Mouse (Mus musculus): ENCODE data around the gene Bmp7. TPM values are rescaled to one million over a fixed set of nuclear protein-coding genes. Genes with fewer than 3 reads are reported as not detected.

Bmp7 gene
- total RNA-seq, 2 experiments from 2014 or later, result 0.86 to 1.8 TPM

DNA sequence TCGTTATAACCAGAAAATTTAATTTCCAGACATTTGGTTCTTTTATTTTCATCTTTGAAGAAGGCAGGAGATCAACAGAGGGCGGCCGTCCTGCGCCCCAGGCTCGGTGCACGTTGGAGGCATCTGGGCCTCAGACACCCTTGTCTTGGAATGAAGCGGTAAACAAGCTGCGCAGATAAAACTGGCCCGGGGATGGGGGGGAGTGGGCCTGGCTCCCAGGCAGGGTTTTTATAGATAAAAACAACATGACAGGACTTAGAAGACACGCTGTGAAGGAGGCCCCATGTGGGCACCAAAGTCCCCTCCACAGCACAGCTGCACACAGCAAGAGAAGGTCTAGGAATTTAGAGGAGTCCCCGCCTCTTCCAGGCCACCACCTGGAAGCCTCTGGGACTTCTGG, 10.6 kb upstream of the Bmp7 start:
- no peak for DNase-seq
- intact Hi-C loops (cut with DNase I; ENCODE audit: low total_unique reads), result no loop called here

GRCm38 (mm10) chr2:172950119-172950676, 10.1 kb upstream of the Bmp7 start:
- DNase-seq, result no peak

GRCm38 (mm10) chr2:172949051-172949450, 8.9 kb upstream of the Bmp7 start:
- intact Hi-C loops (cut with DNase I; ENCODE audit: low total_unique reads), result no loop called here
- no peak for DNase-seq

More at GRCm38 (mm10) chr2:172950119-172950676, 10.1 kb upstream of the Bmp7 start:
- intact Hi-C loops (cut with DNase I; ENCODE audit: low total_unique reads), result no loop called here

DNA sequence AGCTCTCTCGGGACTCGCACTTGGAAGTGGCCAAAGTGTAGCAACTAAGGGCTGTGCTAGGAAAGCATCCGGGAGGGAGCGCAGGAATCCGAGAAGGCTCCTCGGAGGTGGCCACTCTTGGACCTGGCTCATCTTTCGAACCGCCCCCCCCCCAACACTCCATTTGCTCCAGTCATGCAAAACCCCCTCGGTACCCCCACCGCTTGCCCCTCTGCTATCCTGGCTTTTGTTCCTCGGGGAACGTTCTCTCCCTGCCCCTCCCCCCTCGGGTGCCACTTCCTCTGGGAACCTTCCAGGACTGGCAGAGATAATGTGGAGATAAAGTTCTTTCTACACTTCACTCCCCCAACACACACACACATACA, 660 bp upstream of the Bmp7 start:
- DNase-seq, result no peak
- intact Hi-C loops (cut with DNase I; ENCODE audit: low total_unique reads), result no loop called here

DNA sequence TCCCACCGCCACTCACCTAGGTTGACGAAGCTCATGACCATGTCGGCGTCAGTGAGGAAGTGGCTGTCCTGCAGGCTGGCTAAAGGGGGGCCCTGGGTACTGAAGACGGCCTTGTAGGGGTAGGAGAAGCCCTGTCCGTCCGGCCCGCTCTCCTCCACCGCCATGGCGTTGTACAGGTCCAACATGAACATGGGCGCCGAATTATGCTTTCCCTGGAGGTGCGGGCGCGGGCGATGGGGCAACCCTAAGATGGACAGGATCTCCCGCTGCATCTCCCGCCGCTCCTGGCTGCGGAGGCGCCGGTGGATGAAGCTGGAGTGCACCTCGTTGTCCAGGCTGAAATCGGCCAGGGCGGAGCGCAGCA, 500 bp downstream of the Bmp7 start:
- DNase-seq, result no peak
- intact Hi-C loops (cut with DNase I; ENCODE audit: low total_unique reads), result no loop called here

DNA sequence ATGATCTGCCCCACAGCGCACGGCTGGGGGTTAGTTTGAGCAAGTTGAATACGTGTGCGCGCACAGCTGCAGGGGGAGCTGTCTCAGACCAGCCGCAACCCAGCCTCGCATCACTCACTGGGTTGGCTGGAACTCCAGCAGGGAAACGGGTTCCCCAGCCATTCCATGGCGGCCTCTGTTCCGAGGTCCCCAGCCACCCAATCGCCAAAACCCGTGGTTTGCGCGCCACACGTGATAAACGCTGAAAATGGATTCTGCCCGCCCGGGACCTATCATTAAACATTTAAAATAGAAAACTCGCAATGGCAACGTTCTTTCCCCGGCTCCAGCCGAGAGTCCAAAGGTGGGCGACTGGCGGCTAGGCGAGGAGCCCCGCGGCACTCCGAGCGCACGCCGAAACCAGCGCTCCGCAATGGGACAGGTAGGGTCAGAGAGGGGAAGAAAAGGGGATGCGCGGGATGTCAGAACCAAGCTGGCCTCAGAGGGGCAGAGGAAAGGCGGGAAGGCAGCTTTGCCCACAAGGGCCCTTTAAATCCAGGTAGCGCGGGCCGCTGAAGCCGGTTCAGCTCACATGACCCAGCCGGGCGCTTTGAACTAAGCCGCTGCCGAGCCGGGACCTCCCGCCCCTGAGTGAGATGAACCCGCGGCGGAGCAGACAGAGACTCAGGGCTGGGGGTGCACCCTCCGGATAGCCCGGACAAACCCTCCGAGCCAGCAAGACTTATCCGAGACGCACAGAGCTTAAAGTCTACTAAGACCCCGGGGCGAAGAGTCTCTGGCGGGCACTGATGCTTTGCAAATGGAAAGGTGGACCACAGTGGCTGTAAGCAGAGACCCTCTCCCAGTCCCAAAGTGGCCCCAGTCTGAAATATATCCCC, 1.1 kb downstream of the Bmp7 start:
- DNase-seq, result no peak
- intact Hi-C loops (cut with DNase I; ENCODE audit: low total_unique reads), result no loop called here

GRCm38 (mm10) chr2:172937326-172938190, 2.6 kb downstream of the Bmp7 start:
- DNase-seq, result no peak
- intact Hi-C loops (cut with DNase I; ENCODE audit: low total_unique reads), result no loop called here

DNA sequence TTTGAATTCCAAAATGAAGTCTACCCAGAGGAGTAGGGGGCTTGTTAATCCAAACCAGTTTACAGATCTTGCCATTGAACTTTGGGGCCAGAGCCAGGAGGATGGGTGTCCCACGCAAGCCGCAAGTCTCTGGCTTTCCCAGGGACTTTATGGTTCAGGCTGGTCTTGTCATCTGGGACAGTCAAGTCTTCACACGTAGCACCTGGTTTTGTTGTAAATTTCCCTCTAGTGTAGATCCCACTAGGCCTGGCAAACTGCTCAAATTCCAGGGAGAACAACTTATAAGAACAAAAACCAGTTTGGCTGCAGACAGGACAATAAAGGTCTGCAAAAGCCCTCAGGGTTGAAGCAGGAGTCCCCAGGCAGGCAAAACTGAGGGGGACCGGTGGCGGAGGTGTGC, 3.3 kb downstream of the Bmp7 start:
- intact Hi-C loops (cut with DNase I; ENCODE audit: low total_unique reads), result no loop called here
- DNase-seq, result no peak

DNA sequence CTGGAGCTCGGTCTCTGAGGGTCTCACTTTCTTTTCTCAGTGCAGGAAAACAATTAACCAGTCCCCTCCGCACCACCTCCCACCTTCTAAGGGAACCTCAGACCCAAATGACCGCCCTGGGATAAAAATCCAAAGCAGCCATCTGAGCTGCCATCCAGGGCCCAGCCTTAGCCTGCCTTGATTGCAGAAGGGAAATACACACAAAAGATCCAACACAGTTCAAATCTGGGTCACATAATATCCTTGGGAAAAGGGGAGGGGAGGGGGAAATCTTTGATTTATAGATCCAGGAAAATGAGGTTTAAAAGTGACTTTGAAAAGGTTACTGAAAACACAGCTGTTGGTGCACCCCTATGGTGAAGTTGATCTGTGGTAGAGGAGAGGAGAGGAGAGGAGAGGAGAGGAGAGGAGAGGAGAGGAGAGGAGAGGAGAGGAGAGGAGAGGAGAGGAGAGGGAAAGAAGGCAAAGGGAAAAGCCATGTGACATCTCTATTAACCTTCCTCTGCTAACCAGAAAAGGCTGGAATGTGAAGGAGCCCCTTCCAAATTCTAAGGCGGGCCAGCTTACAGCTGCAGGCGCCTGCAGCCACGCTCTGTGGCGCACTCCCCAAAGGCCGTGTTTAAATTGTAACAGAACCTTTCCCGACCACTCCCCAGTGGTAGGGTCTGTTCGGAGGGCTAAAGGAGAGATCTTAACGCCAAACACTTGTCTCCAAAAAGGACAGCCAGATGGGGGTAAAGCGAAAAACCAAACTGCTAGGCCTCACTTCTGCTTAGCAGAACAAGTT, 4.2 kb downstream of the Bmp7 start:
- no peak for DNase-seq
- intact Hi-C loops (cut with DNase I; ENCODE audit: low total_unique reads), result no loop called here

DNA sequence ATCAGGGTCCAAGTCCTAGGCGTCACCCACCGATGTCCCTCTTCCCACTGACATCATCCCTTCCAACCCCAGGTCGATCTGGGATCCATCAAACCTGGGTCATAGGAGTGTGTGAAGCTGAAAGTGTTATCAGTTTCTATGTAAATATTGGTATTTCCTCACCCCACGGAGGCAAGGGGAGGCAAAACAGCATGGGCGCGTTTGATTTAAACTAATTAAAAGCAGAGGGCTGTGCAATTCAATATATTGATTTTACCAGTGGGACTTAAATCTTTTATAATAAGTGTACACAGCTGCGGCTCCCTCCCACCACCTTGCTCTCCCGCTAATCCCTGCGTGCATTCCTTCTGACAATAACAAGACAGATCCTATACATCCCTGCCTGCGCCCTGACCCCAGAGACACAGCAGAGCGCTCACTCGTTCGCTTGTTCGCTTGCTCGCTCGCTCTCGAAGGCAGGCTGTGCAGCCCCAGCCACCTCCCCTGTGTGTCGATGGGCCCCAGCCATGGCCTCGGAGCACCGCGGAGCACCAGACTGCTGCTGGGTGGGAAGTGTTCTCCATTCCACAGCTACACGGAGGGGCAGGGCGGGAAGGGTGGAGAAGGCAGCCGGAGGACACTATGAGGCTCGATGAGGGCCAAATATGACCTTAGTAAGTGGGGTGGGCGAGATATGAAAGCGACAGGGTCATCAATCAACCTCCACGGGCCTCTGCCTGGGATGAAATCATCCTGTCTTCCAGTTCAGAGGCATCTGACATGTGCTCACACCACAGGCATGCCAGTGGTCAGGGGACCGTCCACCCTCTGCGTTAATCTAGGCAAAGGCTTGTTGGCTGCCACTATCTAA, 5.0 kb downstream of the Bmp7 start:
- DNase-seq, result peak; percentile 34

GRCm38 (mm10) chr2:172934420-172934788, 5.7 kb downstream of the Bmp7 start:
- no peak for DNase-seq

More for the DNA sequence above, 5.0 kb downstream of the Bmp7 start:
- intact Hi-C loops (cut with DNase I; ENCODE audit: low total_unique reads), result no loop called here

GRCm38 (mm10) chr2:172933631-172934419, 6.3 kb downstream of the Bmp7 start:
- no peak for DNase-seq
- intact Hi-C loops (cut with DNase I; ENCODE audit: low total_unique reads), result no loop called here

More at GRCm38 (mm10) chr2:172934420-172934788, 5.7 kb downstream of the Bmp7 start:
- intact Hi-C loops (cut with DNase I; ENCODE audit: low total_unique reads), result no loop called here

- intact Hi-C loops (cut with DNase I; ENCODE audit: low total_unique reads), result no loop called here
- no peak for DNase-seq
Measured at GRCm38 (mm10) chr2:172931137-172931898, 8.8 kb downstream of the Bmp7 start.

- intact Hi-C loops (cut with DNase I; ENCODE audit: low total_unique reads), result no loop called here
- no peak for DNase-seq
Measured at GRCm38 (mm10) chr2:172929905-172930436, 10.2 kb downstream of the Bmp7 start.

GRCm38 (mm10) chr2:172927643-172928042, 12.5 kb downstream of the Bmp7 start:
- no peak for DNase-seq
- intact Hi-C loops (cut with DNase I; ENCODE audit: low total_unique reads), result no loop called here

DNA sequence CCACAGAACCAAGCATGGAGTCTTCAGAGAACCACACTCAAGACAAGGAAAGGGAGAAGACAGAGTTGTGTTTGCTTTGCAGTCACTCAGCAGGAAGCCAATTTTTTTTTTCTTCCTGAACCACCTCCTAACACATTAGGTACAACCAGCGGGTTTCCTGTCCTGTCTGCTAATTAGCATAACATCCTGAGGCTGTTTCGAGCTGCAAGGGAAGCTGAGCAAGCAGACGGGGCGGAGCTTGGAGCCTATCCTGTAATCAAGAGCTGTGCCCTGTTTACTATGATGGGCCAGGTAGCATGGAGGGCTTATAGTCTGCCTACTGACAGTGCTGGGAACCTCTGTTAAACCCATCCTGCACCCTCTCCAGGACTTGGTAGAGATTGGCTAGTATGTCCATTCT, 13.8 kb downstream of the Bmp7 start:
- intact Hi-C loops (cut with DNase I; ENCODE audit: low total_unique reads), result no loop called here
- no peak for DNase-seq

DNA sequence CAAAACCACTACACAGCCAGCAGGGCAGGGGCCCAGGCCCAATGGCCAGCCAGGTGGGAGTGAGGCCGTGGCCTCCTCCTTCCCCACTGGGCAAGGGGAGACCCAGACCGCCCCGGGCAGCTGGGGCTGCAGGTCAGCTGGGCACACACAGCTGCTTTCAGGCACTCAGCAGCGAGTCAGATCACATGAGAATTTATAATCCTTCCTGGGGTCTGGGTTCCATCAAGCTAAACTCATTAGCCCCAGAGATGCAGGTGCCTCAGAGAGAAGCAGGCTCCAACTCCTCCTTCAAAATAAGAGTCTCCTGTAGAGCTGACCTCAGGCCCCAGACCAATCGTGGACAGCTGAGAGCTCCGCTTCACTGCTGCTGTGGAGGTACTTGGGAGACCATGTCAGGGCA, 15.2 kb downstream of the Bmp7 start:
- intact Hi-C loops (cut with DNase I; ENCODE audit: low total_unique reads), result no loop called here
- DNase-seq, result no peak

Data from gastrocnemius, postnatal 14 days (tissue).